Mouse (Mus musculus): ENCODE data around the gene Mall. TPM values are rescaled to one million over a fixed set of nuclear protein-coding genes. Genes with fewer than 3 reads are reported as not detected.

Gene Mall
- polyA plus RNA-seq, 1 experiment from 2014 or later: 8.1 TPM

DNA sequence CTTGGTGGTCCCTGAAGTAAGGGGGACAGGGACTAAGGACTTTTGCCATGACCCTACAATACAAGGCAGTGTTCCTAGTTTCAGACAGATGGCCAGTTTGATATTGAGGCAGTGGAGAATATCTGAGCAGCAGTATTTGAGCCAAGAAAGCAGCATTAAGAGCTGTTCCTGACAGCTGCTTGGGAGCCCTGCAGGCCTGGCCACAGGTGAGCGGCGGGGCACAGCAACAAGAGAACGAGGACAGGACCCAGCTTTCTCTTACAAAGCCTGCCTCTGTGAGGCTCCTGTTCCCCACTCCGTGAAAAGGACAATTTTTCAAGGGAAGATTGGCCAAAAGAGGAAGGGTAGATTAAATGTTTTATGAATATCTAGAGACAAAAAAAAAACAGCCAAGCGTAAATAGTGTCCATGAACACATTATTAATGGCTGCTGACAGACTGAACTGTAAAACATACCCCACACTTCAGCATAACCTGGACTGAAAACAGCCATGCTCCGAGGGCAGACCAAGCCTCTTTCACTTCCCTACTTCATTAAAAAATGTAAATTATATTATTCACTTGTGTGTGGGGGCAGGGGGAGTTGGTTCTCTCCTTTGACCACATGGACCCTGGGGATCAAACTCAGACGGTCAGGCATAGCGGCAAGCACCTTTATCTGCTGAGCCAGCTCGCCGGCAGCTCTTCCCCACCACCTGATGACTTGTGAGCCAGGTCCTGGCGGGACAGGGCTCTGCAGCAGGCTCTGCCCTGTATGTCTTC is 22.3 kb upstream of the Mall start:
- no peaks in the 10 kb centered on the region for H3K9me3 ChIP-seq (replicated peaks)

GRCm38 (mm10) chr2:127749376-127749775 is 19.6 kb upstream of the Mall start:
- no peak for ATAC-seq (replicated peaks; ENCODE audit: insufficient number of reproducible peaks, insufficient read depth, low FRiP score, low read depth)
- Histone ChIP-seq H3K36me3 (no peaks in the 10 kb centered on the region), H3K27me3 (no peaks in the 10 kb centered on the region), H3K4me1 (replicated peaks) (no peaks in the 10 kb centered on the region), H3K9ac (no peak overlapping the region), H3K9me3 (replicated peaks) (no peaks in the 10 kb centered on the region), H3K4me3 (no peak overlapping the region), H3K27ac (no peak overlapping the region), H3K4me2 (no peak overlapping the region)
- WGBS: 40% methylated on average over 1 of the region's 1 CpGs

More for the DNA sequence above, 22.3 kb upstream of the Mall start:
- Histone ChIP-seq H3K27ac (no peak overlapping the region), H3K9ac (no peak overlapping the region), H3K4me1 (replicated peaks) (peaks cover 3% of the 10 kb centered on the region; the same call in 1 of the 2 replicates), H3K36me3 (no peaks in the 10 kb centered on the region), H3K27me3 (no peaks in the 10 kb centered on the region), H3K4me2 (no peak overlapping the region), H3K4me3 (no peak overlapping the region)
- ATAC-seq (replicated peaks; ENCODE audit: insufficient number of reproducible peaks, insufficient read depth, low FRiP score, low read depth): no peak
- WGBS: 66% methylated on average over 11 of the region's 11 CpGs

DNA sequence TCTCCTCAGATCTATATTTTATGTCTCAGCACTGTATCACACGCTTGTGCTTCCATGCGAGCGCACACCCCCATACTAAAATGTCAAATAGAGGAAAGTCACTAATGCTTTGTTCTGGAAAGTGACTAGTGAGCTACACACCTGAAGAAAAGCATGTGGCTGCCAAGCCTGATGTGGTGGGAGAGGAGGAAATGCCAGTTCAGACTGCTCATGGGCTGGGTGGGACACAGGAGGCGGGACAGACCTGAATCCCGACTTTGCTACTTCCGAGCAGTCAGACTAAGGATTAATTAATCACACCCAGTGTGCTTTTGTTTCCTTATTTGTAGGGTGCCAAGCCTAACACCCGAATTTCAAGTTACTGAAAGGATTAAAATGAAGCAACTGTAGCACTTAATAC is 18.6 kb upstream of the Mall start:
- H3K27me3 ChIP-seq: no peaks in the 10 kb centered on the region
- no peak overlapping the region for H3K27ac ChIP-seq
- 76% methylated on average over 7 of the region's 7 CpGs for WGBS
- H3K9me3 ChIP-seq (replicated peaks): no peaks in the 10 kb centered on the region
- no peak overlapping the region for H3K4me2 ChIP-seq
- no peak for ATAC-seq (replicated peaks; ENCODE audit: insufficient number of reproducible peaks, insufficient read depth, low FRiP score, low read depth)
- no peaks in the 10 kb centered on the region for H3K4me1 ChIP-seq (replicated peaks)
- no peak overlapping the region for H3K9ac ChIP-seq
- no peaks in the 10 kb centered on the region for H3K36me3 ChIP-seq
- no peak overlapping the region for H3K4me3 ChIP-seq

DNA sequence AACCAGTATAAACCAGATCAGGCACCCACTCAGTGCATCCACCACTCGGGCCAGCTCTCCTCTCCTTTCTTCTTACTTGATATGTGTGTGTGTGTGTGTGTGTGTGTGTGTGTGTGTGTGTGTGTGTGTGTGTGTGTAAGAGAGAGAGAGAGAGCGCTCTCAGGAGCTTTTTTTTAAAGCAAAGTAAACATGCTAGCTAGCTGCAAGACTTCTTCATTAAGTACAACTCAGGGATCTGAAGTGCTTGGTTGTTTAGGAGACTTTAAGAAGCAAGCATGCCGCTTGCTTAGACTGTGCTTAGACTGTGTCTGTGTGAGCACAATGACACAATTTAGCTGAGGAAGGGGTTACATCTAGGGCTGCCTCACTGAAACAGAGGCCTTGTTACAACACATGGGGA is 12.9 kb upstream of the Mall start:
- no peak overlapping the region for H3K4me2 ChIP-seq
- WGBS: 83% methylated on average over 3 of the region's 3 CpGs
- no peaks in the 10 kb centered on the region for H3K36me3 ChIP-seq
- H3K27me3 ChIP-seq: no peaks in the 10 kb centered on the region
- ATAC-seq (replicated peaks; ENCODE audit: insufficient number of reproducible peaks, insufficient read depth, low FRiP score, low read depth): no peak
- no peaks in the 10 kb centered on the region for H3K9me3 ChIP-seq (replicated peaks)
- no peaks in the 10 kb centered on the region for H3K4me1 ChIP-seq (replicated peaks)
- no peak overlapping the region for H3K9ac ChIP-seq
- H3K4me3 ChIP-seq: no peak overlapping the region
- H3K27ac ChIP-seq: no peak overlapping the region

DNA sequence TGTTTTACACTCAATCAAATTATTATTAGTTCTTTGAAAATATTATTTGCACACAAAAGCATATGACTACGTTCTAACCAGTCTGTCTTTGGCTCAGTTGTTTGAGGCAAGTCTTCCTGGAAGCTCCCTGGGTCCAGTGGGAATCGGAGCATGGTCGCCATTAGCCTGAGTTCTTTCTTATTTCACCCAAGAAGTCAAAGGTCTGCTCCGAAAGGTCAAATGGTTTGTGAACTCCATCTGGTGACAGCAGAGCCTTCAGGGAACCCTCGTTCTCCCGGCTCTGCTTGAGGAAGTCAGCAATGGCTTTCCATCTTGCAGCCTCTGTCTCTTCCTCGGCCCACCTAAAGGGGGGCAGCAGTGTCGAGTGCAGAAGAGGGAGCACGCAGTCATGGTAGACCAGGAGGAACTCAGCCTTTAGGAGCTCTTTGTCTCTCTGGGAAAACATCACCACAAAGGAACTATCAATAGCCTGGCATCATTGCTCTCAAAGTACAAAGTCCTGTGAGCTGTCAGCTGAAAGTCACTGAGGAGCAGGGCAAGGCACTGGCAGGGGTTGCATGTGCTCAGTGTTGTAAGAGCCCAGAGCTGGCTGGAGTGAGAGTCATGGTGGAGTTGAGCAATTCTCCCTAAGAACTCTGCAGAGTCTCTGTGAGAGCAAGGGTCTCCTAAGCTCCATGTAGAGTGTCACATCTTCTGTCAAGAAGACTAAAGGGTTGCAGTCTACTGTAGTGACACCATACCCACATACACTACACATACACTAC is 11.2 kb upstream of the Mall start:
- H3K9me3 ChIP-seq (replicated peaks): no peaks in the 10 kb centered on the region
- no peaks in the 10 kb centered on the region for H3K4me1 ChIP-seq (replicated peaks)
- no peak overlapping the region for H3K4me3 ChIP-seq
- no peaks in the 10 kb centered on the region for H3K27me3 ChIP-seq
- ATAC-seq (replicated peaks; ENCODE audit: insufficient number of reproducible peaks, insufficient read depth, low FRiP score, low read depth): no peak
- H3K27ac ChIP-seq: no peak overlapping the region
- 74% methylated on average over 9 of the region's 9 CpGs for WGBS
- H3K36me3 ChIP-seq: no peaks in the 10 kb centered on the region
- H3K4me2 ChIP-seq: no peak overlapping the region
- no peak overlapping the region for H3K9ac ChIP-seq

DNA sequence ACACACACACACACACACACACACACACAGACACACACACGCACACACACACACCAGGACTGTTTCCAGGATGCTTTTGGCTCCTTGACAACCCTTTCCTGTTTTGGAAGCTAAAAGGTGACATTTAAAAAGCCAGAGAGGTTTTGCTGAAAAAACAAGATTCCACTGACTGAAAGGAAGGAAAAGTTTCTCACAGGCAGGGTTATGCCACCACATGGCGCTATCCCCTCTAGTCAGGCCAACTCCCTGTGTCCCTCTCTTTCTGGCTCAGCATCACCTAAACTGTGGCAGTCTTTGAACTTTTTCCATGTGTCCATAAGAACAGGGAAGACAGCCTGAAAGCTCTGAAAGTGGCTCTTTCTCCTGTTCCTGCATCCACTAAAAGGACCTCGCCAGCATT is 8.2 kb upstream of the Mall start:
- Histone ChIP-seq H3K4me3 (no peak overlapping the region), H3K27me3 (no peaks in the 10 kb centered on the region), H3K4me2 (no peak overlapping the region), H3K9ac (no peak overlapping the region), H3K9me3 (replicated peaks) (no peaks in the 10 kb centered on the region), H3K4me1 (replicated peaks) (no peaks in the 10 kb centered on the region), H3K27ac (0 out of 2 replicates have a peak overlapping the region, but pooled peaks have one; percentile 34), H3K36me3 (no peaks in the 10 kb centered on the region)
- ATAC-seq (replicated peaks; ENCODE audit: insufficient number of reproducible peaks, insufficient read depth, low FRiP score, low read depth): no peak
- WGBS: 60% methylated on average over 3 of the region's 3 CpGs

DNA sequence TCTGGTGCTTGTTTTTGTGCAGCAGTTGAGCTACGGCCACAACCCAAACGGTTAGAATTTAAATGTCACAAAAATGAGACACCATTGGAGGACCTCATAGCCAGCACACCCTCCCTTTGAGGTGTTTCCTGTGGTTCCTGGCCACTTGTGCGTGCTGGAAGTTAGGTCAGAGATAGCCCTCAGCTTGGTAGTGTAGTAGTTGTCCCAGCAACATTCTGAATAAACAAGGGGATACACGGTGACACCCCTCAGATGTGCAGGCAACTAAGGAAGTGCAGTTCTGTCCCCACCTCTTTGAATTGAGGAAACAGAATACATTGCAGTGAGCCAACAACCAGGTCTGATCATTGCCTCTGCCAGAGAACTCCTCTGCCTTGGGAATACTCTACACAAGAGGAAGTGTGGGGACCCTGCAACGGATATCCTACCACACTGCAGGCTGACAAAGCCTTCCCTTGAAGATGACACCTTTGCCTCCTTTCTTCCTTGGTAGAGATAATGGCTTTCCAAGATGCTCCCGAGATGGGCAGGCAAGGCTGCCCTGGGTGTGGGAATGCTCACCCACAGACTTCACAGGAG is 7.0 kb upstream of the Mall start:
- WGBS: 53% methylated on average over 6 of the region's 6 CpGs
- Histone ChIP-seq H3K36me3 (no peaks in the 10 kb centered on the region), H3K9me3 (replicated peaks) (no peaks in the 10 kb centered on the region), H3K4me1 (replicated peaks) (no peaks in the 10 kb centered on the region), H3K4me2 (no peak overlapping the region), H3K27ac (peak overlapping the region; percentile 68), H3K9ac (no peak overlapping the region), H3K4me3 (no peak overlapping the region), H3K27me3 (no peaks in the 10 kb centered on the region)
- ATAC-seq (replicated peaks; ENCODE audit: insufficient number of reproducible peaks, insufficient read depth, low FRiP score, low read depth): peak; percentile 79

GRCm38 (mm10) chr2:127735512-127736145 is 5.9 kb upstream of the Mall start:
- Histone ChIP-seq H3K4me1 (replicated peaks) (peaks cover 4% of the 10 kb centered on the region; the same call in 1 of the 2 replicates), H3K9ac (no peak overlapping the region), H3K36me3 (no peaks in the 10 kb centered on the region), H3K4me2 (no peak overlapping the region), H3K4me3 (no peak overlapping the region), H3K27ac (peak overlapping the region; percentile 68; the same call in 1 of the 2 replicates), H3K9me3 (replicated peaks) (no peaks in the 10 kb centered on the region), H3K27me3 (peaks cover 3% of the 10 kb centered on the region)
- WGBS: 66% methylated on average over 9 of the region's 9 CpGs
- no peak for ATAC-seq (replicated peaks; ENCODE audit: insufficient number of reproducible peaks, insufficient read depth, low FRiP score, low read depth)

DNA sequence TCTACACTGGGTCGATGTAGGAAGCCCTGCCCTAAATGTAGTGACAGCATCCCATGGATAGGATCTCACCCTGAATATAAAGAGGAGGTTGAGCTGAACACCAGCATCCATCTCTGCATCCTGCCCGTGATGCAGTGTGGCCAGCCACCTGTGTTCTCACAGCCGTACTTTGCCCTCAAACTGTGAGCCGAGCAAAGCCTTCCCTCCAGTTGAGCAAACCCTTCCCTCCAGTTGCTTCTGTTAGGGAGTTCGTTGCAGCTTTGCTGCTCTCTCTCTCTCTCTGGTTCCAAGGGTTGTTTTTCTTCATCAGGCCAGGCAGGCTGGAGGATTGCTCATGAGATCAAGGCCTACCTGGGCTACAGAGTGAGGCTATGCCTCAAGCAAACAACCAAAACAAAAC is 5.2 kb upstream of the Mall start:
- no peak overlapping the region for H3K4me2 ChIP-seq
- H3K9me3 ChIP-seq (replicated peaks): no peaks in the 10 kb centered on the region
- peaks cover 5% of the 10 kb centered on the region for H3K27me3 ChIP-seq
- no peak overlapping the region for H3K27ac ChIP-seq
- WGBS: 78% methylated on average over 5 of the region's 5 CpGs
- no peak for ATAC-seq (replicated peaks; ENCODE audit: insufficient number of reproducible peaks, insufficient read depth, low FRiP score, low read depth)
- H3K36me3 ChIP-seq: no peaks in the 10 kb centered on the region
- H3K9ac ChIP-seq: no peak overlapping the region
- H3K4me3 ChIP-seq: no peak overlapping the region
- peaks cover 11% of the 10 kb centered on the region for H3K4me1 ChIP-seq (replicated peaks)

GRCm38 (mm10) chr2:127730301-127730997 is 717 bp upstream of the Mall start:
- ATAC-seq (replicated peaks; ENCODE audit: insufficient number of reproducible peaks, insufficient read depth, low FRiP score, low read depth): 0 out of 2 replicates have a peak, but pooled peaks have one; percentile 25
- 54% methylated on average over 7 of the region's 7 CpGs for WGBS
- peak overlapping the region; percentile 40; the same call in 1 of the 2 replicates for H3K4me3 ChIP-seq
- peaks cover 26% of the 10 kb centered on the region for H3K4me1 ChIP-seq (replicated peaks)
- peak overlapping the region; percentile 37; the same call in 1 of the 2 replicates for H3K27ac ChIP-seq
- H3K9ac ChIP-seq: no peak overlapping the region
- H3K36me3 ChIP-seq: no peaks in the 10 kb centered on the region
- H3K27me3 ChIP-seq: peaks cover 5% of the 10 kb centered on the region
- no peaks in the 10 kb centered on the region for H3K9me3 ChIP-seq (replicated peaks)
- H3K4me2 ChIP-seq: peak overlapping the region; percentile 69; the same call in 1 of the 2 replicates

All from heart, embryonic 15.5 days (tissue).